Mouse (Mus musculus) bone marrow, adult 2 months (tissue): ENCODE results near the gene Zmym6.

Source experiments
- CTCF ChIP-seq: fragments of 200-500 bp; IDR thresholded peaks from 2 replicates; pipeline ENCODE4 v1.5.1; 2011; ENCODE audit warnings: low read length, control low read depth; ENCODE audit not compliant: control insufficient read depth, insufficient read depth
- POLR2A ChIP-seq: fragments of 200-500 bp; IDR thresholded peaks from 2 replicates; pipeline ENCODE4 v1.6.1; 2011; ENCODE audit warnings: low read depth, mild to moderate bottlenecking, control low read depth, low read length, borderline replicate concordance; ENCODE audit not compliant: control insufficient read depth

DNA sequence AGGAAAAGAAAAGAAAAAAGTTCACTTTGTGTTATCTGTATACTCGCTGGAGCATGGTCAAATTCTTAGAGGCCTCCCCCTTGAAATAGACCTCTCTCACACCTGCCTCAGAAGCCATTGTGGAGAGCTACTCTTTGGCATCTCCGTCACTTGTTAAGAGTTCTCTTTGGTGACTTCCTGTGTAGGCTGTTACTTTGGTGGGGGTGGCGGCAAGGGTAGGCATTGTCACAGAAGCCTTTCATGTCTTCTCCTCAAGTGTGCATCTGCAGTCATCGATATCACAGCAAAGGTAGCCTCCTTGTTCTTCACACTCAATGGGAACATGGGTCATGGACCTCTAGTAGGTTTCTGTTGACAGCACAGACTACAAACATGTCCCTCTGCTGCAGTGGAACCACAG, 17.9 kb downstream of the Zmym6 start:
- TF ChIP-seq CTCF (no peak), POLR2A (no peak)
